Mouse (Mus musculus) thymus, adult 2 months (tissue): ENCODE data around the gene Gm28048. TPM values are rescaled to one million over a fixed set of nuclear protein-coding genes. Genes with fewer than 3 reads are reported as not detected.

ENCODE experiments used
- DNase-seq: peaks from one replicate; pipeline ENCODE4 v3.0.0; 2021
- H3K27ac ChIP-seq: fragments of 200-500 bp; 2 replicates; pipeline ENCODE4 v1.5.1; 2012; ENCODE audit warnings: low read length, control low read depth; ENCODE audit not compliant: control insufficient read depth, insufficient read depth
- H3K27me3 ChIP-seq: fragments of 200-500 bp; 2 replicates; pipeline ENCODE4 v1.6.1; 2012; ENCODE audit warnings: mild to moderate bottlenecking, low read length, moderate library complexity, mixed read lengths; ENCODE audit not compliant: control insufficient read depth, insufficient read depth
- H3K36me3 ChIP-seq: fragments of 200-500 bp; 2 replicates; pipeline ENCODE4 v1.6.1; 2012; ENCODE audit warnings: mild to moderate bottlenecking, low read length, moderate library complexity; ENCODE audit not compliant: control insufficient read depth, insufficient read depth
- H3K4me1 ChIP-seq: fragments of 200-500 bp; replicated peaks from 2 replicates; pipeline ENCODE4 v1.6.1; 2012; ENCODE audit warnings: low read length; ENCODE audit not compliant: control insufficient read depth, insufficient read depth
- H3K4me3 ChIP-seq: fragments of 200-500 bp; 2 replicates; pipeline ENCODE4 v1.5.1; 2012; ENCODE audit warnings: mild to moderate bottlenecking, low read length, control low read depth, moderate library complexity; ENCODE audit not compliant: control insufficient read depth, insufficient read depth
- CTCF ChIP-seq: fragments of 200-500 bp; IDR thresholded peaks from 2 replicates; pipeline ENCODE4 v1.5.1; 2012; ENCODE audit warnings: mild to moderate bottlenecking, control low read depth, low read length, moderate library complexity, borderline replicate concordance; ENCODE audit not compliant: control insufficient read depth, poor library complexity, insufficient read depth; ENCODE audit errors: extremely low read depth
- POLR2A ChIP-seq: fragments of 200-500 bp; IDR thresholded peaks from 2 replicates; pipeline ENCODE4 v1.6.1; 2012; ENCODE audit warnings: mild to moderate bottlenecking, low read length, control low read depth, moderate library complexity; ENCODE audit not compliant: control insufficient read depth, poor library complexity, insufficient read depth; ENCODE audit errors: extremely low read depth
- WGBS: fragments of 180-500 bp; shearing (Covaris S2); methylation state at CpG from one replicate; pipeline ENCODE4 v1.1.7; 2018; 5-methylcytosine and 5-hydroxymethylcytosine counted together
- polyA plus RNA-seq: library from polyadenylated mRNA; depleted of rRNA; stranded (reverse); fragments of >200 nt; gene quantifications from 2 replicates; pipeline ENCODE4 v1.2.3, GENCODE M21; 2012

The Gm28048 gene
- polyA plus RNA-seq, 1 experiment: not detected

DNA sequence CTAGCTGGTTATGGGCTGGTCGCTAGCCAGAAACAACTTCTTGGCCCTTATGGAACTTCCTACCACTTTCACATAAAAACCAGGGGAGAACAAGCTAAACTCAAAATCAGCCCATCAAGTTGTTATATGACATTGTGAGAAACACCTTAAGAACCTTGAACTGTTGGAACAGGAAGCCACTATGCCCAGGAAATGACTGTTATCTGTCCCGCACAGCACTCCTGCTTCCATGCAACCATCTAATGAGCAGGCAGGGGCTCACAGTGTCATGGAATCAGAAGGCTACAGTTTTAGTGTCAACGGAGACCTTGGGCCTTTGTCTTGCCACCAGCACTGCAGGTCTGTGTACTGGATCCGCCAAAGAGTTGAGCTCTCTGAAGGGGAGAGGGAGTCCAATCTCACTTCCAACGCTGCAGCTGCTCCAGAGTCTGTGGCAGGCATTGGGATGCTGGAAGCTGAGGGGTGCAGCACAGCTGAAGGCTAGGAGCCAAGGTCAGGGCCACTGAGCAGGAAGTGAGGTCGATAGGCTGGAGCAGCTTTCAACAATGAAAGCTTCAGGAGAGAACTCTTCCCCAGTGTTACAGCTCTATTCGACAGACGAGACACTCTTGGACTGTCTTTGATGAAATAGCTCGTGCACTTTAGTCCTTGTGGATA lies 157.7 kb downstream of the Gm28048 start:
- 56% methylated on average over 9 of the region's 9 CpGs for WGBS
- no peak for DNase-seq
- Histone ChIP-seq H3K4me1 (peaks cover 47% of the 10 kb centered on the region), H3K36me3 (no peaks in the 10 kb centered on the region), H3K27ac (no peak overlapping the region), H3K4me3 (no peak overlapping the region), H3K27me3 (no peaks in the 10 kb centered on the region)
- no peak for TF ChIP-seq CTCF
- no peak for TF ChIP-seq POLR2A

DNA sequence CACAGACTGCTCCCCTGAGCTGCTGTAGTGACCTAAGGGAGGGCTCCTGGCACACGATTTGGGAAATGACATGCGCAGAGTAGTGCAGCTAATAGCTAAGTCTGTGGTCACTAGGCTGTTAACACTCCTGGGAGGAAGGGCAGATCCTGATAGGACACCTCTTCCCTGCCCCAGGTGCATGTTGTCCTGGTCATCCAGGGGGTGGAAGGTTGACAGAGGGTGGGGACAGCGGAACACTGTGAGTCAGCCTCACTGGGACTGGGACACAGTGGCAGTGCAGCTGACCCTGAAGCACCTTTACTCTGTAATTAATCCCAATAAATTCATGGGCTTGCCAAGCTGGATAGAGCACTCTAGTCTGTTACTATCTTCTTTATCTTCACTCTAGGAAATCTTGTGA lies 160.6 kb downstream of the Gm28048 start:
- peaks cover 46% of the 10 kb centered on the region for H3K4me1 ChIP-seq
- 80% methylated on average over 3 of the region's 3 CpGs for WGBS
- TF ChIP-seq POLR2A (no peak), CTCF (no peak)

GRCm38 (mm10) chr11:22818371-22818770 lies 163.5 kb downstream of the Gm28048 start:
- Histone ChIP-seq H3K27me3 (no peaks in the 10 kb centered on the region), H3K4me1 (peaks cover 60% of the 10 kb centered on the region), H3K4me3 (no peak overlapping the region), H3K36me3 (no peaks in the 10 kb centered on the region), H3K27ac (no peak overlapping the region)
- WGBS: 49% methylated on average over 5 of the region's 5 CpGs
- TF ChIP-seq POLR2A (no peak), CTCF (no peak)
- DNase-seq: no peak

More for the DNA sequence above, 160.6 kb downstream of the Gm28048 start:
- Histone ChIP-seq H3K27ac (no peak overlapping the region), H3K4me3 (no peak overlapping the region), H3K36me3 (no peaks in the 10 kb centered on the region), H3K27me3 (no peaks in the 10 kb centered on the region)
- no peak for DNase-seq

DNA sequence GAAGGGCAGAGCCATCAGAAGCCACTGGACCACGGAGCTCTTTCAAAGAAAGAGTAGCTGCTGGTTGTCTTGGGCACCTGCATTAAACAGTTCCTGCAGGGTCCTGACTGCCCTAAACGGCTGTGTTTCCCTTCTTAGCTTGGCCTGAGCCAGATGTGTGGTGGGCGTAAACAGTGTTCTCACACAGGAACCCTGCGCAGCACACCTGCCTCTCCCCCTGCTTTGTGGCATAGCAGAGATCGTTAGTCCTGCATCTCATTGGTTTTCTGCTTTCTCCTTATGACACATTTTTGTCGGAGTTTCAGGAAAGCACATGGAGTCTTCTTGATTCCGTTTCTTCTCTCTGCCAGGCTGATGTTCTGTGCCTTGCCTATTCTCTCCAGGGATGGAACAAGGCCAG lies 166.0 kb downstream of the Gm28048 start:
- peak; percentile 67 for DNase-seq
- peak; percentile 17; the same call in 1 of the 2 replicates for TF ChIP-seq CTCF
- TF ChIP-seq POLR2A: 0 out of 2 replicates have a peak, but pooled peaks have one; percentile 20
- Histone ChIP-seq H3K27ac (peak overlapping the region; percentile 88), H3K36me3 (no peaks in the 10 kb centered on the region), H3K27me3 (no peaks in the 10 kb centered on the region), H3K4me1 (peaks cover 53% of the 10 kb centered on the region), H3K4me3 (no peak overlapping the region)
- WGBS: 3% methylated on average over 7 of the region's 7 CpGs

DNA sequence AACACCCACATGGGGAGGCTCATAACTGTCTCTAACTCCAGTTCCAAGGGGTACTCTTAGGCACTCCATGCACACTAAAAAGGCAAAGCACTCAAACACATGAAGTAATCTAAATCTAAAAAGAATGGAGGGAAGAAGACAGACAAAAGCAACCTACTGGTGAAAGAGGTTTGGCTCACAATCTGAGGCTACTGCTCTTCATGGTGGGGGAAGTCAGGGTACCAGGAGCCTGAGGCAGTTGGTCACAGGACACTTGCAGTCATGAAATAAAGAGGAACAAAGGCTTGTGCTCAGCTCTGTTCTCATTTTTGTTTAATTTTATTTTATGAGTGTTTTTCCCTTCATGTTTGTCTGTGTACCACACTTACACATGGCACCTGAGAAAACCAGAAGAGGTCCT lies 166.7 kb downstream of the Gm28048 start:
- TF ChIP-seq CTCF (no peak), POLR2A (no peak)
- peaks cover 53% of the 10 kb centered on the region for H3K4me1 ChIP-seq
- H3K36me3 ChIP-seq: no peaks in the 10 kb centered on the region
- DNase-seq: no peak
- H3K4me3 ChIP-seq: no peak overlapping the region
- H3K27me3 ChIP-seq: no peaks in the 10 kb centered on the region
- peak overlapping the region; percentile 88 for H3K27ac ChIP-seq

GRCm38 (mm10) chr11:22813921-22814704 lies 167.8 kb downstream of the Gm28048 start:
- Histone ChIP-seq H3K4me3 (no peak overlapping the region), H3K4me1 (peaks cover 55% of the 10 kb centered on the region)
- no peak for TF ChIP-seq POLR2A
- TF ChIP-seq CTCF: no peak

DNA sequence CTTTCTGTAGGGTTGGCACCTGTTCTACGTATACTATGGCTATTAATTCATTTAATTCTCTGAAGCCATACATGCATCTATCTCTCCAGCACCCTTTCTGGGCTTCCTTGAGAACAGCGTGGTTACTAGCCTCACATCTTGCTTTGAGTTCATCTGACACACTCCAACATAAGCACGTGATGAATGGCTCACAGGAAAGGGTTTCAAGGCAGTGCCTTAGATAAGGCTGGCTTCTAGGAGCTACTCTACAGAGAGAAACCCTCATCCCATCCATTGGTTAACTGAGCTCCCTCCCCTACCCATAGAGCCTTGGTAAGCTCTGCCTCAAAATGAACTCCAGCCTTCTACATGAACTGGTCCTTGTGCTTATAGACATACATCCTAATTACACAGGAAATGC lies 168.5 kb downstream of the Gm28048 start:
- H3K27ac ChIP-seq: no peak overlapping the region; the same call in 1 of the 2 replicates
- 34% methylated on average over 3 of the region's 3 CpGs for WGBS
- no peak for DNase-seq
- TF ChIP-seq POLR2A: no peak
- no peak for TF ChIP-seq CTCF
- no peaks in the 10 kb centered on the region for H3K36me3 ChIP-seq
- H3K27me3 ChIP-seq: no peaks in the 10 kb centered on the region
- no peak overlapping the region for H3K4me3 ChIP-seq
- peaks cover 56% of the 10 kb centered on the region for H3K4me1 ChIP-seq

More at GRCm38 (mm10) chr11:22813921-22814704, 167.8 kb downstream of the Gm28048 start:
- DNase-seq: peak; percentile 40
- WGBS: 22% methylated on average over 5 of the region's 5 CpGs
- Histone ChIP-seq H3K27me3 (no peaks in the 10 kb centered on the region), H3K27ac (peak overlapping the region; percentile 79), H3K36me3 (no peaks in the 10 kb centered on the region)
